Comparison of ENCODE assay signal across 9 mouse cellular contexts in genomic region chr5:24586106-24586505, GRCm38 (mm10). TPM values are rescaled to one million over a fixed set of nuclear protein-coding genes. Genes with fewer than 3 reads are reported as not detected.
DNase-seq lines count a peak whose midpoint lies in the region; ATAC-seq and TF ChIP-seq lines count a peak whose summit lies in the region.
"Had no signal": no experiment of that assay in that cellular context is flagged by ENCODE, and none has a peak within 500 bp of the region (broad histone marks: within the 10 kb centered on the region; RNA-seq: fewer than 3 reads in every experiment).

No protein-coding gene starts in this region.

- H3K27ac ChIP-seq in heart, embryonic 11.5 days (ENCODE audit: low read depth, low read length): no peak overlapping the region
- H3K27ac ChIP-seq in forebrain, embryonic 14.5 days (ENCODE audit: low read depth, low read length): peak overlapping the region; percentile 80; the same call in 1 of the 2 replicates
- H3K27ac ChIP-seq in liver, postnatal 0 days (ENCODE audit: low read depth): 0 out of 2 replicates have a peak overlapping the region, but pooled peaks have one; percentile 75

- TF ChIP-seq CTCF in E14TG2a.4 (conservative IDR thresholded peaks at IDR 0.05; ENCODE audit: low read length): no peak
- no peak for TF ChIP-seq CTCF in liver, postnatal 0 days (IDR thresholded peaks at IDR 0.05; ENCODE audit: low read depth)

- no peak for ATAC-seq in heart, embryonic 11.5 days (replicated peaks; ENCODE audit: insufficient number of reproducible peaks, low FRiP score, low TSS enrichment)
- ATAC-seq in forebrain, embryonic 14.5 days: peak; percentile 35
- peak; percentile 26 for ATAC-seq in liver, postnatal 0 days

- intact Hi-C loops in left cerebral cortex, postnatal 36 days (cut with DNase I): no loop called here

- H3K27me3 ChIP-seq in heart, embryonic 11.5 days (ENCODE audit: control insufficient read depth, insufficient read depth, low read length): no peaks in the 10 kb centered on the region
- H3K27me3 ChIP-seq in E14TG2a.4 (ENCODE audit: insufficient read depth, low read length): 0 out of 2 replicates have a peak, but pooled peaks cover 3% of the 10 kb centered on the region
- H3K27me3 ChIP-seq in forebrain, embryonic 14.5 days (replicated peaks; ENCODE audit: control insufficient read depth, insufficient read depth, low read length): no peaks in the 10 kb centered on the region
- no peaks in the 10 kb centered on the region for H3K27me3 ChIP-seq in liver, postnatal 0 days (ENCODE audit: insufficient read depth, low read length)

- H3K9me3 ChIP-seq in heart, embryonic 11.5 days (replicated peaks; ENCODE audit: control insufficient read depth, low read length): no peaks in the 10 kb centered on the region
- no peaks in the 10 kb centered on the region for H3K9me3 ChIP-seq in E14TG2a.4 (ENCODE audit: low read length)
- H3K9me3 ChIP-seq in forebrain, embryonic 14.5 days (replicated peaks; ENCODE audit: control insufficient read depth, low read length): no peaks in the 10 kb centered on the region
- no peaks in the 10 kb centered on the region for H3K9me3 ChIP-seq in liver, postnatal 0 days (ENCODE audit: low read length)

- no peak for TF ChIP-seq EP300 in liver, postnatal 0 days (IDR thresholded peaks at IDR 0.05; ENCODE audit: low read depth)

- no peak for DNase-seq in heart, adult 18-20 months
- DNase-seq in forebrain, embryonic 14.5 days (ENCODE audit: low spot score): no peak
- DNase-seq in liver, postnatal 0 days: no peak
- DNase-seq in left cerebral cortex, postnatal 36 days (ENCODE audit: low spot score in 2 of 2): no peak
- no peak for DNase-seq in adrenal gland, adult 8-10 months
- DNase-seq in T-cell, adult 2 months (ENCODE audit: low spot score): no peak

- 12% methylated on average over 8 of the region's 8 CpGs for WGBS in heart, embryonic 11.5 days (ENCODE audit: insufficient replicate concordance)
- WGBS in forebrain, embryonic 14.5 days: 9% methylated on average over 8 of the region's 8 CpGs
- 11% methylated on average over 8 of the region's 8 CpGs for WGBS in liver, postnatal 0 days (ENCODE audit: insufficient replicate concordance)

- H3K4me3 ChIP-seq in heart, embryonic 11.5 days (ENCODE audit: low read depth, low read length): peak overlapping the region; percentile 91
- peak overlapping the region; percentile 91 for H3K4me3 ChIP-seq in E14TG2a.4 (replicated peaks; ENCODE audit: low read length)
- peak overlapping the region; percentile 79 for H3K4me3 ChIP-seq in forebrain, embryonic 14.5 days (ENCODE audit: low read depth, low read length)
- H3K4me3 ChIP-seq in liver, postnatal 0 days (ENCODE audit: low read depth, low read length): peak overlapping the region; percentile 86

- H3K4me1 ChIP-seq in heart, embryonic 11.5 days (ENCODE audit: control insufficient read depth, insufficient read depth, low read length): peaks cover 14% of the 10 kb centered on the region
- H3K4me1 ChIP-seq in E14TG2a.4 (replicated peaks; ENCODE audit: low read depth, low read length): peaks cover 46% of the 10 kb centered on the region
- H3K4me1 ChIP-seq in forebrain, embryonic 14.5 days (ENCODE audit: control insufficient read depth, insufficient read depth, low read length): peaks cover 15% of the 10 kb centered on the region
- peaks cover 14% of the 10 kb centered on the region for H3K4me1 ChIP-seq in liver, postnatal 0 days (ENCODE audit: insufficient read depth)

- peak overlapping the region; percentile 90 for H3K9ac ChIP-seq in heart, embryonic 11.5 days (ENCODE audit: low read depth, low read length)
- H3K9ac ChIP-seq in forebrain, embryonic 14.5 days (ENCODE audit: low read length): peak overlapping the region; percentile 88
- peak overlapping the region; percentile 80 for H3K9ac ChIP-seq in liver, postnatal 0 days (replicated peaks)

- peak overlapping the region; percentile 72 for H3K4me2 ChIP-seq in heart, embryonic 11.5 days
- H3K4me2 ChIP-seq in forebrain, embryonic 14.5 days (ENCODE audit: low read length): peak overlapping the region; percentile 93
- peak overlapping the region; percentile 91 for H3K4me2 ChIP-seq in liver, postnatal 0 days (ENCODE audit: low read depth, low read length)

- peaks cover 3% of the 10 kb centered on the region; the same call in 1 of the 2 replicates for H3K36me3 ChIP-seq in heart, embryonic 11.5 days (ENCODE audit: control insufficient read depth, insufficient read depth, low read length)
- H3K36me3 ChIP-seq in E14TG2a.4 (ENCODE audit: insufficient read depth, low read length): peaks cover 25% of the 10 kb centered on the region
- peaks cover 27% of the 10 kb centered on the region for H3K36me3 ChIP-seq in forebrain, embryonic 14.5 days (ENCODE audit: control insufficient read depth, insufficient read depth, low read length)
- H3K36me3 ChIP-seq in liver, postnatal 0 days (replicated peaks; ENCODE audit: insufficient read depth, low read length): peaks cover 11% of the 10 kb centered on the region

RNA-seq across cellular contexts. Expression of gene Chpf2, which starts 0.4 kb away (rescaled TPM):
- polyA plus RNA-seq in heart, embryonic 11.5 days (2014; fragmentation: Nextera tagmentation; extraction: Ambion mirVana): 8.1 and 9.8 TPM in 2 replicates
- 1 to 10 TPM; 5.8 to 6.9 TPM for total RNA-seq in heart, adult 18-20 months (2021)
- polyA plus RNA-seq in forebrain, embryonic 14.5 days (2014; fragmentation: Nextera tagmentation; extraction: Ambion mirVana): 10.6 and 13.8 TPM in 2 replicates
- 13.8 and 15.9 TPM in 2 replicates for polyA plus RNA-seq in liver, postnatal 0 days (2015; fragmentation: Nextera tagmentation; extraction: Ambion mirVana)
- total RNA-seq in left cerebral cortex, postnatal 36 days (2021): 10 to 100 TPM; 69.2 to 76.9 TPM
- 10 to 100 TPM; 38.1 to 70.3 (median 57.1) TPM for total RNA-seq in adrenal gland, adult 8-10 months (2022)

RNA-seq across cellular contexts. Expression of gene Abcf2, which starts 8.8 kb away (rescaled TPM):
- 75.6 and 78.6 TPM in 2 replicates for polyA plus RNA-seq in heart, embryonic 11.5 days (2014; fragmentation: Nextera tagmentation; extraction: Ambion mirVana)
- total RNA-seq in heart, adult 18-20 months (2021): 10 to 100 TPM; 53.5 to 54.9 TPM
- polyA plus RNA-seq in forebrain, embryonic 14.5 days (2014; fragmentation: Nextera tagmentation; extraction: Ambion mirVana): 111 and 112 TPM in 2 replicates
- polyA plus RNA-seq in liver, postnatal 0 days (2015; fragmentation: Nextera tagmentation; extraction: Ambion mirVana): 24.9 and 26.4 TPM in 2 replicates
- 10 to 100 TPM; 85.2 to 90.3 TPM for total RNA-seq in left cerebral cortex, postnatal 36 days (2021)
- 10 to 100 TPM; 59.5 to 89.6 (median 75.2) TPM for total RNA-seq in adrenal gland, adult 8-10 months (2022)

RNA-seq across cellular contexts. Expression of gene 4931409K22Rik, which starts 29.5 kb away (rescaled TPM):
- polyA plus RNA-seq in heart, embryonic 11.5 days (2014; fragmentation: Nextera tagmentation; extraction: Ambion mirVana): not detected in 2 replicates
- not detected for total RNA-seq in heart, adult 18-20 months (2021)
- 0.06 and 0.09 TPM in 2 replicates for polyA plus RNA-seq in forebrain, embryonic 14.5 days (2014; fragmentation: Nextera tagmentation; extraction: Ambion mirVana)
- not detected in 2 replicates for polyA plus RNA-seq in liver, postnatal 0 days (2015; fragmentation: Nextera tagmentation; extraction: Ambion mirVana)
- total RNA-seq in left cerebral cortex, postnatal 36 days (2021): under 1 TPM in 1 of 2 experiments, not detected in 1; 0.23 TPM
- total RNA-seq in adrenal gland, adult 8-10 months (2022): not detected
- total RNA-seq: left cerebral cortex, adult 18-20 months had no signal

RNA-seq across cellular contexts. Expression of gene Smarcd3, which starts 38.1 kb away (rescaled TPM):
- polyA plus RNA-seq in heart, embryonic 11.5 days (2014; fragmentation: Nextera tagmentation; extraction: Ambion mirVana): 73.2 and 76.1 TPM in 2 replicates
- 10 to 100 TPM; 56.5 to 59.8 TPM for total RNA-seq in heart, adult 18-20 months (2021)
- 170 and 177 TPM in 2 replicates for polyA plus RNA-seq in forebrain, embryonic 14.5 days (2014; fragmentation: Nextera tagmentation; extraction: Ambion mirVana)
- 0.80 and 0.84 TPM in 2 replicates for polyA plus RNA-seq in liver, postnatal 0 days (2015; fragmentation: Nextera tagmentation; extraction: Ambion mirVana)
- 100 to 1,000 TPM in 1 of 2 experiments, 10 to 100 TPM in 1; 95.3 to 108 TPM for total RNA-seq in left cerebral cortex, postnatal 36 days (2021)
- total RNA-seq in adrenal gland, adult 8-10 months (2022): 10 to 100 TPM; 14.3 to 42.2 (median 24.7) TPM

RNA-seq across cellular contexts. Expression of gene Asb10, which starts 45.3 kb away (rescaled TPM):
- polyA plus RNA-seq in heart, embryonic 11.5 days (2014; fragmentation: Nextera tagmentation; extraction: Ambion mirVana): 3.2 and 3.4 TPM in 2 replicates
- total RNA-seq in heart, adult 18-20 months (2021): 10 to 100 TPM; 83.7 to 90.6 TPM
- 0.09 and 0.17 TPM in 2 replicates for polyA plus RNA-seq in forebrain, embryonic 14.5 days (2014; fragmentation: Nextera tagmentation; extraction: Ambion mirVana)
- polyA plus RNA-seq in liver, postnatal 0 days (2015; fragmentation: Nextera tagmentation; extraction: Ambion mirVana): 0.06 and 0.14 TPM in 2 replicates
- under 1 TPM in 1 of 2 experiments, not detected in 1; 0.27 TPM for total RNA-seq in left cerebral cortex, postnatal 36 days (2021)
- total RNA-seq in adrenal gland, adult 8-10 months (2022): under 1 TPM; 0.37 to 0.75 (median 0.59) TPM
- total RNA-seq: left cerebral cortex, adult 18-20 months had no signal

Comparison
In these comparisons a context has a peak if more than half of its experiments do, and no peak if none do; other contexts are left out.
1. RNA of gene Chpf2, which starts 0.4 kb away (total RNA-seq): 69.2 to 76.9 TPM in left cerebral cortex, postnatal 36 days and 38.1 to 70.3 TPM in adrenal gland, adult 8-10 months; 5.8 to 6.9 TPM in heart, adult 18-20 months; every median in the first group is over 4 times any median in the second.
2. Peak in every context shown above with its lines, with median percentiles within 50 percentile points of each other: H3K4me2 ChIP-seq, H3K4me3 ChIP-seq and H3K9ac ChIP-seq.